Mouse (Mus musculus): ENCODE measurements around the gene Ankrd36.

The Ankrd36 gene

DNA sequence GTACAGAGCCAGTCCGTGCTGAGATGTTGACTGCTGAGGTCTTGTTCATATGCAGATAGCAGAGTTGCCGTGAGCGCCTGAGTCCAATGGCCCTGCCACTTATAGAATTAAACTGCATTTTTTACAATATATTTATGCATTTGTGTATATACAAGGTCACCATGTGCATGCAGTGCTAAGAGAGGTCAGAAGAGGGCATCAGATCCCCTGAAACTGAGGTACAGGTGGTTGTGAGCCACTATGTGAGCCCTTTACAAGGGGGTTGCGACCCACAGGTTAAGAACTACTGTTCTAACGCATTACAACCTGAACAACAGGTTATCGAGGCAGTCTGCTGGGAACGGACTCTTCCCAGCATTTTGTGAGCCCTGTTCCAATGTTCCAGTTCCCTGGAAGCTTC, 80.8 kb downstream of the Ankrd36 start:
- DNase-seq (ENCODE audit: low read depth, low spot score) = peak; percentile 33

DNA sequence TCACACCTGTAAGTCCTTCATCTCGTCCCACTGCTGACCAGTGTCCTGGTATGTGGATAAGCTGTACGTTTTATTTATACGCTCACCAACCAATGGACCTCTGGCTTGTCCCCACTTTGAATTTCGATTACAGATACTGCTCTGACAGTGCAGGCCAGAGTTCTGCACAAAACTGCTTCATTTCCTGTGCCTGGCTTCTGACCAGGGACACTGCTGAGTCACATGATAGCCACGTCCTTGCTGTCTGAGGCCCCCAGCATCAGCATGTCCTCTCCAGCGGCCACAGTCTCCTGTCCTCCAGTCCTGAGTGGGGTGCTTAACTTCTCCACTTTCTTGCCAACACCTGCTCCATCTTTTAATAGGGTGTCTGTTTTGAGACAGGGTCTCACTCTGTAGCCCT, 113.1 kb downstream of the Ankrd36 start:
- no peak for DNase-seq (ENCODE audit: low read depth, low spot score)

DNA sequence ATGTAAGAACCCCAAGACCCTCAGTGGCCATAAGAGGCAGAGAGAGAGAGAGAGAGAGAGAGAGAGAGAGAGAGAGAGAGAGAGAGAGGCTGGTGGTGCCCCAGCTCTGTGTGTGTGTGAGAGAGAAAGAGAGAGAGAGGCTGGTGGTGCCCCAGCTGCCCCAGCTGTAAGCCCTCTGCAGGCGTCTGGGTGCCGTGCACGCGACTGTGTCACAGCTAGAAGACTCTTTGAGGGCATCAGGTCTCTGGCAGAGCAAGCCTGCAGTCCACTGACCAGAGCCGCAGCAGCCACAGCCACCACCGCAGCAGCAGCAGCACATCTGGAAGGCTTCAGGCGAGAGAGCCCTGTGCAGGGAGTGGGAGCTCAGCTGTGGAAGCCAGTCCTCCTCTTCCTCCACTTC, 114.8 kb downstream of the Ankrd36 start:
- DNase-seq (ENCODE audit: low read depth, low spot score) = no peak

DNA sequence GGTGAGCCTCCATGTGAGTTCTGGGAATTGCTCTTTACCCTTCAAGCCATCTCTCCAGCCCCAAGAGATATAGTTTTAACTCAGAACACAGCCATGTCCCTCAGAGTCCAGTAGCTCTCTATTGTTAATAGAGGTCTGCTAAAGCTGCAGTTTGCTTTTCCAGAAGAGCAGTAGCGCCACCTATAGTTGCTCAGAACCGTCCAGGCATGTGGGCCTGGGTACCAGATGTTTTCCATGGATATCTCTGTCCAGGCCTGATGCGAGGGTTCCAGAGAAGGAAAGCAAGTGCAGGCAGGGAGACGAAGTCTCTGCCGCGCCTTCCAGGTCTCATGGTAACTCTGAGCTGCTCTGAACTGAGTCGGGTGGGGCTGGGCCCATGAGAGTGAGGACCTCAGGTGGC, 122.3 kb downstream of the Ankrd36 start:
- DNase-seq (ENCODE audit: low read depth, low spot score) = no peak

DNA sequence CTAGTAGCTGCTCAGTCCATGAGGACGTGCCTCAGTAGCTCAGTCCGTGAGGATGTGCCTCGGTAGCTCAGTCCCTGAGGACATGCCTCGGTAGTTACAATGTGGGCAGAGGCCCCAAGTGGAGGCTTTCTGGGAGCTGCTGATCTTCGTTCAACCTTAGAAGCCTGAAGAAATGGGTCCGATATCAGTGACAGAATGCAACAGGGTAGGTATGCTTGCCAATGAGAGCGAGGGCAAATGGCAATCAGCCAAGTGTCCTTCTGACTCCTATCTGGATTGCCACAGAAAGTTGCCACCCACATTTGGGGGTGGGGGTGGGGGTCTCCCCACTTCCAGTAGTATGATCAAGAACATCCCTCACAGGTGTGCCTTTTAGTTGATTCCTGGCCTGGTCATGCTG, 131.3 kb downstream of the Ankrd36 start:
- DNase-seq (ENCODE audit: low read depth, low spot score) = no peak

DNA sequence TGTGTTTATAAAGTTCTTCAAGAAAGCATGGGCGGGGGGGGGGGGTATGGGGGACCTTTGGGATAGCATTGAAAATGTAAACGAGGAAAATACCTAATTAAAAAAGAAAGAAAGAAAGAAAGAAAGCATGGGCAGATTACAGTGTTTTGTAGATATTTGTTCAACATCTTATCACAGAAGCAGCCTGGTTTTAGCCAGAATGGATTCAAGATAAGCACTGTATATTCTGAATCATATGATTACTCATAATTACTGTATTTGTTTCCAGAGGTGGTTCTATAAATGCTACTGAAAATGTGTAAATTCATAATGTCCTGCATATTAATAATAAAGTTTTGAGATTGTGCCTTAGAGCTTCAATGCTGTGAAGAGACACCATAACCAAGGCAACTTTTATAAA, 131.8 kb downstream of the Ankrd36 start:
- DNase-seq (ENCODE audit: low read depth, low spot score) = no peak

DNA sequence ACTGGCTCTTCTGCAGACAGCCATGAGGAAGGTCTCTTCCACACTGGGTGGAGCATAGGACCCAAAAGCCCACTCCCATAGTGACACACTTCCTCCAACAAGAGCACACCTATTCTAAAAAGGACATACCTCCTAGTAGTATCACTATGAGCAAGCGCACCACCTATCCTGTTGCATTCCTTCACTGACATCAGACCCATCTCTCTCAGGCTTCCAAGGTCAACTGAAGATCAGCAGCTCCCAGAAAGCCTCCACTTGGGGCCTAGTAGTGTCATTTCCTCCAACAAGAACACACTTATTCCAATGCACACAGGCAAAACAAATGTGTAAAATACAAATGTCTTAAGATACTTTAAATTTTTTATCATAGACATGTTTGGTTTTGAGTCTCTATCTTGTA, 132.3 kb downstream of the Ankrd36 start:
- no peak for DNase-seq (ENCODE audit: low read depth, low spot score)

DNA sequence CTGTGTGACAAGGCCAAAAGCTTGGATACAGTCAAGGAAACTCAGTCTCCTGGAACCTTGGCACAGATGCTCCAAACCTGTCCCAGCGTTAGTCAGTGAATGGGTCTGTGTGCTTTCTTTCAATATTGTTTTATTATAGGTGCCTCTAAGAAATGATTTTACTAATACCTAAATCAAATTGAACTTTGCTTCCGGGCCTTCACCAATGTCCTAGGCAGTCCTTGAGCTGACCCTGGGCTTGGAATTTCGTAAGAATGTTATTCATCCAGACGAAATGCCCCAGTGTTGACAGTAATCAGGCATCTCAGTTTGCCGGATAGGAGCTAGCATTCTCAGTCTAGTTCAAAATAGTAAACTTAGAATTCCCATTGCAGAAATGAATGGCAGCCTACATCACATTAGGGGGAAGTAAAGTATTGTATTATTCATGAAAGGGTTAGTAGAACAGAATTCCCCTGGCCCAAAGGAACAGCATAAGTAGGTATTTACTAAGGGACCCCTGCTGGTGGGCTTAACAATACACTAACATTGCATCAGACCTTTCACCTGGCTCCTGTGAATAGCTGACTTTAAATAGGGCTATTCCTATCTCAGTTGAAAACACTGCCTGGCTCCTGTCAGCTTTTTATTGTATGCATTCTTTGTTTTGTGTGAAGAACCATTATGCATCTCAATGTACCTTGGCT, 132.9 kb downstream of the Ankrd36 start:
- DNase-seq (ENCODE audit: low read depth, low spot score) = no peak

DNA sequence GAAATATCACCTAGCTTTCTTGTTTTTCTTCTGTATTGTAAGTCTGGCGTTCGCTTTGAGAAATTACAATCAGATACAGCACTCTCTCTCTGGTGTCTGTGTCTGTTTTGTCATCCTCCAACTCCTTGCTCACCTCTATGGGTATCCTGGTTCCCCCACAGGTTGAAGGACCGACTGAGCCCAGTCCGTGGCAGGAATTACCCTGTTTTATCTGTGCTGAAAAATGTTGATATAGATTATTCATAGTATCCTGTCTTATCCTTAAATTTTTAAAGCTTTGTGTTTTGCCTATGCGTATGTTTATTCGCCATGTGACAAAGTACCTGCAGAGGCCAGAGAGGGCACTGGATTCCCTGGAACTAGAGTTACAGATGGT, 133.5 kb downstream of the Ankrd36 start:
- no peak for DNase-seq (ENCODE audit: low read depth, low spot score)

DNA sequence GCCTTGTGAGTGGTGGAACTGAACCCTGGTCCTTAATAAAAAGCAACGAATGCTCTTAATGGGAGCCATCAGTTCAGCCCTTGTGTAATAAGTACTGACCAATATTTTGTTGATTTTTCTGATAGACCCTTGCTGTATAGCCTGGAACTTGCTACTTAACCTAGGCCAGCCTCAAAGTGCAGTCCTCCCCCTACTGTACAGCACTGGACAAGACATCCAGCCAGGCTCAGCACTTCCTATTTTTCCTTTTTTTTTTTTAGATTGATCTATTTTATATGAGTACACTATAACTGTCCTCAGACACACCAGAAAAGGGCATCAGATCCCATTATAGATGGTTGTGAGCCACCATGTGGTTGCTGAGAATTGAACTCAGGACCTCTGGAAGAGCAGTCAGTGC, 133.9 kb downstream of the Ankrd36 start:
- DNase-seq (ENCODE audit: low read depth, low spot score) = no peak

DNA sequence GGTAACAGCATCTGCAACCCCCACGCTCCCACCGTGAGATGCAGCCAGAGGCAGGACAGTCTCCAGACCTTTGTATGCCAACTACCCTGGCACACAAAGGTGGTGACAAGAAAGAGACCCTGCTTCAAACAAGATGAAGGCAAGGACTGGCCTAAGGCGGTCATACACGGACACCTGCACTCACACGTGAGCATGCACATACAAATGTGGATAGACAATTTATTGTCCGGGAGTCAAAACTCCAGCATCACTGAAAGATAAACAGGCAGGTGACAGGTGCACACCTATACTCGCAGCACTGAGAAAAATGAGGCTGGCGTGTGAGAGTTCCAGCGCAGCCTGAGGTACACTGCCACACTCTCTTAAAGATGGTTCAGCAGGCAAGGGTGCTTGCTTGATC, 136.5 kb downstream of the Ankrd36 start:
- no peak for DNase-seq (ENCODE audit: low read depth, low spot score)

DNA sequence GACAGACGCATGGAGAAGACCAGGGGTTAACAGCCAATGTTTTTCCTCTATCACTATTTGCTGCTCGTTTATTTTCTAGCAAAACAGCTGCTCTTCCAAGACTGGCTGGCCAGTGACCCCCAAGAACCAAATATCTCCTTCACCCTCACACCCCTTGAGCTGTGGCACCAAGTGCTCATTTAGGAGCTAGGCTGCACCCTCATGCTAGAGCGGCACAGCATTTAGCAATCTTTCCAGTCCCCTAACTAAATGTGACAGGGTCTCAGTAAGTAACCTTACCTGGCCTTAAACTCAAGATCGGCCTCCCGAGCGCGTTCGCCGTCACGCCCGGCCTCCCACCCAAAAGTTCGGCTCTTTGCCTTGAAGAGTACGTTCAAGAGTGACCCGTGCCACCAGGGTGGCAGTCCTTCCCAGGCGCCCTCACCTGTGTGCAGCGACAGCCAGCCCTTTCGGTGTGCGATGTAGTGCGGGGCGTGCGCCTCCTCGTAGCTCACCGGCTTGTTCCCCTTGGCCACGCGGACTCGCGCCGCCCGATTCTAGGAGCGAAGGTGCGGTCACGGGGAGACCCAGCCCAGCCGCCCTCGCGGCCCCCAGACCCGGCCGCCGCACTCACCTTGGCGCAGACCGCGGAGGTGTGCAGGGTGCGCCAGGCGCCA, 137.5 kb downstream of the Ankrd36 start:
- DNase-seq (ENCODE audit: low read depth, low spot score) = no peak

DNA sequence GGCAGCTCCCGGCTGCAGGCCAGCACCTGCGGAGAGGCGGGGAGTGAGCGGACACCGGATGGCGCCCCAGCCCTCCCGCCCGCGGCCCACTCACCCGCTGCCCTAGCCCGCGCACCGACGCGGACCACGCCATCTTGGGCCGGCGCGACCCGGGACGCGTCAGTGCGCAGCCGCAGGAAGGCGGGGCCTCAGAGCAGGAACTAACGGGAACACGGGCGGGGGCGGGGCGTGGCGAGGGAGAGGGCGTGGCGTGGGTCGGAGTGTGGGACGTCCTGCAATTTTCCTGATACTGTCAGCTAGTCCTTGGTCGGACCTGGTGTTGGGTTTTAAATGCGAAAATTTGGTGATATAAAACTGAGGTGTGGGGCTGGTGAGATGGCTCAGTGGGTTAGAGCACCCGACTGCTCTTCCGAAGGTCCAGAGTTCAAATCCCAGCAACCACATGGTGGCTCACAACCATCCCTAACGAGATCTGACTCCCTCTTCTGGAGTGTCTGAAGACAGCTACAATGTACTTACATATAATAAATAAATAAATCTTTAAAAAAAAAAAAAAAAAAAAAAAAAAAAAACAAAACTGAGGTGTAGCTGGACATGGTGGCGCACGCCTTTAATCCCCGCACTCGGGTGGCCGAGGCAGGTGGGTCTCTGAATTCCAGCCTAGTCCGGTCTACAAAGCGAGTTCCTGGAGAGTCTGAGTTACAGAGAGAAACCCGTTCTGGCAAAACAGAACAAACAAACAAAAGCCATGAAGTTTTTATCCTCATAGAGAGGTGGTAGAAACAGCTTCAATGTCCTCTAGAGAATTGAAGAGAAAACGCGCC, 138.3 kb downstream of the Ankrd36 start:
- DNase-seq (ENCODE audit: low read depth, low spot score) = peak; percentile 93

DNA sequence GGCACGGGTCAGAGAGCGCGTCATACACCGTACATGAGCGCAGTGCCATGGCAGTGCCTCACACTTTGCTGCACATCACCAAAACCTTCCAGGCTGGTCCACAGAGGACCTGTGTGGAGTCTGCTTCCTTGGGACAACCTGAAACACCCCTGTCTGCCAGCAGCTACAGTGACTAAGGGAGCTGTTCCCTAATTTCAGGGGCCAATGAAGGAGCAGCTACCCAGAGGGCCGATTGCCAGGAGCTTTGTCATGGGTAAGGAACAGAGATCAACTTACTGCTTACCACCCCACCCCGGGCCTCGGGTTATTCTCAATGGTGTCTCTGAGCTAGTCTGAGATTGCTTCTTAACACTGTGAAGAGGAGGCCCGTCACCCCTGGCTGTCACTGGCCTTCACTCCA, 145.7 kb downstream of the Ankrd36 start:
- no peak for DNase-seq (ENCODE audit: low read depth, low spot score)

DNA sequence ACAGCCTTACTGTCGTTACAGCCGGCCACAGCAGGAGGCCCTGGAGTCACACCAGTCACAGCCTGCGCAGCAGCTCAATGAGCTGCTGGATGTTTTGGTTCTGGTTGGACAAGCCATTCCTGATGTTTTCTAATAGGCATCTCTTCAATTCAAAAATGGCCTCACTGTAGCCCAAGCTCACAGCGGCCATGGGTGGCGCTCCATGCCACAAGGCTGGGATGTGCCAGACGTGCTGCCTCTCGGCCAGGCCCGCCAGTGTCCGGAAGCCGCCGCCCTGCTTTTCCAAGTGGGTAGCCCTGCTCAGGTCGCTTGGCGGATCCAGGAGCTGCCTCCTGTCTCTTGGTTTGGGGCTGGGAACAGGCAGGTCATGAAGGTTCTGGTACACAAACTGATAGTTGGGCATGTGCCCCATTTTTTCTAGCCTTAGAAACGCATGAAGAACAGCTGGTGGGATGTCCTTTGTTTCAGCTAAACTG, 146.2 kb downstream of the Ankrd36 start, which contains the start of gene Mrps24:
Gene Mrps24, minus strand, starts transcription at position 51 of the 476 bp plus-strand sequence.
- no peak for DNase-seq (ENCODE audit: low read depth, low spot score)

DNA sequence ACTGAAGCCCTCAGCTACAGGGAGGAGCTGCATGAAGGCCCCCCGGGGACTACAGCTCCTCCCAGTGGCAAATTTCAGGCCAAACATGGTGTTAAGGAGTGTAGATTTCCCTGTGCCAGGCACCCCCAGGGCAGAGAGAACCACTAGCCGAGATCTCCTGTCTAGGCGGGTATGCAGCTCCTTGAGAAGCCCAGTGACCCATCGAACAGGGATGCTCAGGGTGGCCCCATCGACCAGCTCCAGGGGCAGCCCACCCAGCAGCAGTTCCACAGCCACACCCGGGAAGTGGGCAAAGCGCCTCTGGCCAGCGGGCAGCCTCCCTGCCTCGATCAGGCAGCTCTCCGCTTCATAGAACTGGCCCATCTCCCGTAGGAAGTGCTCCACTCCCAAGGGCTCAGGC, 146.8 kb downstream of the Ankrd36 start:
- no peak for DNase-seq (ENCODE audit: low read depth, low spot score)

DNA sequence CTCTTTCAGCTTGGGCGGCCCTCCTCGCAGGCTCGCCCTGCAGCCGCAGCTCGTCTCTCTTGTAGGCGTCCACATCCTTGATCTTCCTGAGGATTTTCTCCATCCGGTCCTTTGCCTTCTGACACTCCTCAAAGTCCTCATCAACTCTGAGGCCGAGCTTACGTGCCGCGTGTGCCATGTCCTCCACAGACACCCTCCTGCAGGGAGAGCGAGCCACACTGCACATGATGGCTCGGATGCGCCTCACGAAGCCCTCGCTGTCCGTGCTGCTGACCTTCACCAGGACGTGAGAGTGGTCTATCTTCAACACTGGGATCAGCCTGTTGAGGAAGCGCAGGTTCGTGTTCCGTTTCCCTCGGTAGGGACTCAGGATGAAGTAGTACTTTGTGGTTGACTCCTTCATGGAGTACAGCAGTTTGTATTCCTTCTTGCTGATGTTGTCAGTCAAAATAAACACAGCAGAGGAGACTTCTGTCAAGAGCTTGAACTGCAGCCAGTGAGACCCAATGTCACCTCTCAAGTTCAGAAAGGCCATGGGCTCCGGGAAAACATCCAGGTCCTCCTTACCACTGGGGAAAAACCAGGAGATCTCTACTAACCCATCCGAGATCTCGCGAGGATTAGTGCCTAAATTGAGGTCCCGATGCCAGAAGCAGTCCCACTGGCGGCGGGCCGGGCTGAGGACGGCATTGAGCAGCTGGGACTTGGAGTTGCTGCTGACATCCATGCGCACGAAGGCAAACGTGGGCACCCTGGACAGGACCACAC, 147.6 kb downstream of the Ankrd36 start:
- no peak for DNase-seq (ENCODE audit: low read depth, low spot score)

DNA sequence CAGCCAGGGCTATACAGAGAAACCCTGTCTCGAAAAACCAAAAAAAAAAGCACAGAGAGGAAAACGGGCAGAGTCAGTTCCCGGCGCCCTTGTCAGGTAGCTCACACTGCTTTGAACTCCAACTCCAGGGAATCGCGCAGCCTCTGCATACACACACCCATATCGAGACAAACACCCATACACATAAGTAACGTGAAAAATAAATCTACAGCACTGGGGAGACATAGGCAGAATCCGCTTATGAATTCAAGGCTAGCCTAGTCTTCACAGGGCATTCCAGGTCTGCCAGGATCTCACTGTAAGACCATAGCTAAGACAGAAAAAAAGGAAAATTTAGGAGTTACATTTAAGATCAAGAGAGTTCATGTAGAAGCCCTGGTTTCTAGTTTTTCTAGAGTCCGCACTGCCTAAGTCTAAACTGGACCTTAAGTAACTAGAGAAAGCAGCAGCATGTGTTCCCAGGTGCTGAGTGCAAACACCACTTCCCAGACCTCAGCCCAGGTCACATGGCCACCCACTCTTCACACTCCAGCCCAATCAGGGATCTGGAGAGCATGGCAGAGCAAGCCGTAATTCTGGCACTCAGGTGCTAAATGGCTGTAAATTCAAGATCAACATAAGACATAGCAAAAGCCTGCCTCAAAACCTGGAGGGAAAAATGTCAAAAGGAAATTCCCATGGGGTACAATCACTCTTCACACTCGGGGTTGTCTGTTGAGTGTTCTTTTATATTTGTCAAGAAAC, 149.3 kb downstream of the Ankrd36 start:
- DNase-seq (ENCODE audit: low read depth, low spot score) = no peak

DNA sequence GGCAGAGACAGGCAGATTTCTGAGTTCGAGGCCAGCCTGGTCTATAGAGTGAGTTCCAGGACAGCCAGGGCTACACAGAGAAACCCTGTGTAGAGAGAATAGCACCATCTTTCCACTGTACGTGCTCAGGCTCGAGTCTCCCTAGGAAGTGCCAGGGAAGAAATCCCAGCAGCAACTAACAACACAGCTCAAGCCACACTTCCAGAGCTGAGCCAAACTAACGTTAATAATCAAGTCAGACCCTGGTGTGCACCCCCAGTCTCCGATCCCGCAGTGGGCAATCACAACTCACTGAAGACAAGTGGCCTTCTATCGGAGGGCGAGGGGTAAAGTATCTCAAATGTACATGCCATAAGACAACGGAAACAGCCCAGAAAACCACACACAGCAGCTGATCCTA, 160.1 kb downstream of the Ankrd36 start:
- DNase-seq (ENCODE audit: low read depth, low spot score) = no peak

DNA sequence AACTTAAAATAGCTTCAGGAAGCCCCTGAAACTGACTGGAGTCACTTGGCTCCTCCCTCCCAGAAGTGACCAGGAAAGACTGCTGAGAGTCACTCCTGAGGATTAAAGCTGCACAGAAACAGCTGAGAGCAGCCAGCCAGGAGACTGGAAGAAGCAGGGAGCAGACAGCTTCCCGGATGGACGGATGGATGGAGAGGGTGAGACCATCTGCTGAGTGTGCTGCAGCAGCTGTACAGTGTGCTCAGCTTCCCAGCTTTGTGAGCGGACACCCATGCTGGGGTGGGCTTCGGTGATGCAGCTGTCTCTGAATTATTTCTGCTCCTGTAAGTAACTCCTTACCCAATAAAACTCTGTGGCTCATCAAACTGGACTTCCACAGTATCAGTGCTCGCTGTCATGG, 162.9 kb downstream of the Ankrd36 start:
- DNase-seq (ENCODE audit: low read depth, low spot score) = no peak

DNA sequence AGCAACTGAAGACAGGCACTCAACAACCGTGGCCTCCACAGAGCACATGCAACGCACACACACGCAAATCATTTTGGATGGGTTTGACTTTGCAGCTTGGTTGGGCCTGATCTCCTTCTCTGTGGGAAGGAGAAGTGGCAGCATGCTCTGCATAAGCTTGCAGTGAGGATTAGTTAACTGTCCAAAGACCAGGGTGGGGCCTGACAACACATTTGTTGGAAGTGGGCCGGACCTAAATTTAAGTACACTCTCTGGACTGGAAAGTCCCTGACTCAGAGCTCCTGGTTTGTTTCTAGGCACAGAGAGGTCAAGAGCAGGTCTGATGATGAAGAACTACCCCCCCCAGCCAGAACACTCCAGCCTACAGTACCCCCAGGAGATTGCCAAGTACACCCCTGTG, 164.8 kb downstream of the Ankrd36 start:
- no peak for DNase-seq (ENCODE audit: low read depth, low spot score)
